Mouse (Mus musculus) forebrain, postnatal 0 days (tissue): ENCODE data around the gene Dennd2a. TPM values are rescaled to one million over a fixed set of nuclear protein-coding genes. Genes with fewer than 3 reads are reported as not detected.

Experiments used
- ATAC-seq: fragments of 200-750 bp; cut with Nextera tagmentation; 2 replicates; pipeline ENCODE4 v1.8.0; 2017; ENCODE audit warnings: mild to moderate bottlenecking, moderate library complexity
- DNase-seq: peaks from one replicate; pipeline ENCODE4 v3.0.0-alpha.2; 2015
- H3K27ac ChIP-seq: fragments of 300-500 bp; sonication (generic); 2 replicates; pipeline ENCODE4 v1.5.1; 2014; ENCODE audit warnings: low read depth, mild to moderate bottlenecking, antibody characterized with exemption, low read length, moderate library complexity, mixed read lengths
- H3K27me3 ChIP-seq: fragments of 300-500 bp; sonication (generic); 2 replicates; pipeline ENCODE4 v1.6.1; 2014; ENCODE audit warnings: mild to moderate bottlenecking, low read length, mixed read lengths; ENCODE audit not compliant: insufficient read depth
- H3K36me3 ChIP-seq: fragments of 300-500 bp; sonication (generic); 2 replicates; pipeline ENCODE4 v1.6.1; 2014; ENCODE audit warnings: mild to moderate bottlenecking, moderate library complexity; ENCODE audit not compliant: insufficient read depth
- H3K4me1 ChIP-seq: fragments of 300-500 bp; sonication (generic); 2 replicates; pipeline ENCODE4 v1.6.1; 2014; ENCODE audit warnings: antibody characterized with exemption; ENCODE audit not compliant: insufficient read depth
- H3K4me2 ChIP-seq: fragments of 300-500 bp; sonication (generic); 2 replicates; pipeline ENCODE4 v1.6.1; 2014; ENCODE audit warnings: low read depth, mild to moderate bottlenecking, moderate library complexity
- H3K4me3 ChIP-seq: fragments of 300-500 bp; sonication (generic); 2 replicates; pipeline ENCODE4 v1.5.1; 2014; ENCODE audit warnings: low read depth, low read length, mixed read lengths
- H3K9ac ChIP-seq: fragments of 300-500 bp; sonication (generic); 2 replicates; pipeline ENCODE4 v1.6.1; 2014; ENCODE audit warnings: mild to moderate bottlenecking
- H3K9me3 ChIP-seq: fragments of 300-500 bp; sonication (generic); 2 replicates; pipeline ENCODE4 v1.6.1; 2016; ENCODE audit warnings: low read length
- CTCF ChIP-seq: sonication (generic); IDR thresholded peaks from 2 replicates; pipeline ENCODE4 v1.5.1; 2016; ENCODE audit warnings: antibody characterized with exemption, control low read depth, low read depth
- WGBS: fragments of 180-500 bp; shearing (Covaris S2); extraction: QIAGEN DNeasy Blood & Tissue Kit; methylation state at CpG from one replicate; pipeline ENCODE4 v1.1.7; 2014; 5-methylcytosine and 5-hydroxymethylcytosine counted together
- polyA plus RNA-seq: library from polyadenylated mRNA; unstranded; fragments of >200 nt; fragmentation: Nextera tagmentation; extraction: Ambion mirVana; gene quantifications from 2 replicates; pipeline ENCODE4 v1.2.1, GENCODE M21; 2015
- total RNA-seq: library from RNA; depleted of rRNA; stranded (reverse); fragments of >200 nt; gene quantifications from 2 replicates; pipeline ENCODE4 v1.2.3, GENCODE M21; 2014

Gene Dennd2a
- total and polyA plus RNA-seq, 2 experiments from 2014 or later, result 8.2 to 13.7 TPM

DNA sequence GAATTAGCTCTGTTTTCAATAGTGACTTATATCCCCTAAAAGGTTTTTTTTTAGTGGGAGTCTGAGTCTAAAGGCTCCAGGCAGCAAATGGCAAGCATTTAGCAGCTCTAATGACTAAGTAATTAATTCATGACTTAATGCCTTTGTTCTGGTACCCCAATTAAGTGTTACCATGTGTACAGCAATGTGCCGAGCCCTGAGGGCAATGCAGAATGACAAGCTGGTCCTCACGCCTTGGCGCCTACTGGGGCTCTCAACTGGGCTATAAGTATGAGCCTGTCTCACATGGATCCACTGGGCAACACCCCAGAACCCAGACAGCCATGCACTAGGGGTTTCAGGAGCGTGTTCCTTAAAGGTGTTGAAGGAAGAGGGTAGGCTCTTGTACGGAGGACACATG, 66.5 kb downstream of the Dennd2a start:
- Histone ChIP-seq H3K4me2 (no peak overlapping the region), H3K4me3 (no peak overlapping the region), H3K36me3 (peaks cover 38% of the 10 kb centered on the region), H3K27me3 (no peaks in the 10 kb centered on the region), H3K4me1 (peaks cover 4% of the 10 kb centered on the region; the same call in 1 of the 2 replicates), H3K9ac (no peak overlapping the region), H3K27ac (peak overlapping the region; percentile 35), H3K9me3 (no peaks in the 10 kb centered on the region)
- ATAC-seq, result peak; percentile 61; the same call in 1 of the 2 replicates
- TF ChIP-seq CTCF, result no peak
- WGBS, result 35% methylated on average over 5 of the region's 5 CpGs
- DNase-seq, result peak; percentile 12

GRCm38 (mm10) chr6:39488292-39488691, 69.4 kb downstream of the Dennd2a start:
- Histone ChIP-seq H3K4me2 (no peak overlapping the region), H3K9ac (no peak overlapping the region), H3K4me3 (no peak overlapping the region), H3K9me3 (no peaks in the 10 kb centered on the region), H3K4me1 (peaks cover 4% of the 10 kb centered on the region; the same call in 1 of the 2 replicates), H3K27me3 (no peaks in the 10 kb centered on the region), H3K27ac (no peak overlapping the region), H3K36me3 (peaks cover 42% of the 10 kb centered on the region)
- WGBS, result 89% methylated on average over 8 of the region's 8 CpGs
- DNase-seq (no peak), ATAC-seq (no peak)
- no peak for TF ChIP-seq CTCF

- H3K27me3 ChIP-seq, result no peaks in the 10 kb centered on the region
- 97% methylated on average over 4 of the region's 4 CpGs for WGBS
Measured at GRCm38 (mm10) chr6:39483656-39484055, 74.0 kb downstream of the Dennd2a start.

DNA sequence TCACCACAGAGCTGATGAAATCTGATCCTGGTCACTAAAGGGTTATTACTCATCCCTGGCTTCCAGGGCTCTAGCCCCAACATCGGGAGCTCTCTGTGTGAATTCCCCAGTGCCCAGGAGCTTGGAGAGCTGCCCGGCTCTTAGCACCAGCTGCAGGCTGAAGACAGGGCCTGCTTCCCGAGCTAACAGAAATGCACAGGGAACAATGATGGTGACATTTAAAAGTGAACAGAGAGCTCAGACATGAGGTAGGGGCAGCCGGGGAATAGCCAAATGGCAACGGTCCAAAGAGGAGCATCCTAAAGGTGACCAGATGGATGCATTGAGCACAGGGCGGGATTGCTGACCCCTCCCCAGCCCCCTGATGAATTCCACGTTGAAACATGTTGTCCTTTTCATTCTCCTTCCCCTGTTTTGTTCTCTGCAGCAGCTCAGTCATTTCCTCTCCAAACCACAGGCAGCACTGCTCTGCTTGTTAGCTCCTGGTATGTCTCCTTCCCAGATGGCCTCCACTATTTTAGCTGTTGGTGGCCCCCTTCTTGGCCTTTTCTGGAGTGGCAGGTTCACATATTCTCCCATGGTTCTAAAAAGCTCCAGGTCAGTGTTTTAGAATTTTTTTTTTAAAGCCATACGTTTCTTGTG, 79.0 kb downstream of the Dennd2a start:
- 0 out of 2 replicates have a peak, but pooled peaks have one; percentile 6 for TF ChIP-seq CTCF
- H3K9ac ChIP-seq, result no peak overlapping the region
- peak; percentile 88 for ATAC-seq
- peak; percentile 70 for DNase-seq
- H3K9me3 ChIP-seq, result no peaks in the 10 kb centered on the region
- 36% methylated on average over 8 of the region's 8 CpGs for WGBS
- H3K4me1 ChIP-seq, result no peaks in the 10 kb centered on the region; the same call in 1 of the 2 replicates
- H3K4me3 ChIP-seq, result no peak overlapping the region
- no peaks in the 10 kb centered on the region for H3K27me3 ChIP-seq
- peak overlapping the region; percentile 71 for H3K27ac ChIP-seq
- no peak overlapping the region for H3K4me2 ChIP-seq
- H3K36me3 ChIP-seq, result peaks cover 37% of the 10 kb centered on the region

More at GRCm38 (mm10) chr6:39483656-39484055, 74.0 kb downstream of the Dennd2a start:
- Histone ChIP-seq H3K4me3 (no peak overlapping the region), H3K9me3 (no peaks in the 10 kb centered on the region), H3K36me3 (peaks cover 49% of the 10 kb centered on the region), H3K4me2 (no peak overlapping the region), H3K4me1 (no peaks in the 10 kb centered on the region; the same call in 1 of the 2 replicates), H3K27ac (no peak overlapping the region), H3K9ac (no peak overlapping the region)
- 0 out of 2 replicates have a peak, but pooled peaks have one; percentile 21 for TF ChIP-seq CTCF
- no peak for ATAC-seq
- DNase-seq, result no peak

DNA sequence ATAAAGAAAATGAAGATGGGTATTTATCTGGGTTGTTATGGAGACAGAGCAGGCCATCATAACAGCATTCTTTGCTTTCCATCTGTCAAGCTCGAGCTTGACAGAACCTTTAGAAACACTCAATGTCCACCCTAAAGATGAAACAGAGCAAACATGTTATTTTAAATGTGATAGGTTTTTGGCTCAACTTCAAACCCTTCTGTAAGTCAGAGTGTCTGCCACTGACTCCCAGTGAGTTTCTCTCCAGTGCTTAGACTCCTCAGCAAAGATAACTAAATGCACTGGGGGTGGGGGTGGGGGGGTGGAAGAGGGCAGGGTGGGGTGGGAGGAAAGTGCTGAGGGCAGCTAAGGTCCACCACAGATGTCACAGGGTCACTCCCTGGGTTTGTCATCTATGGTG, 81.0 kb downstream of the Dennd2a start:
- DNase-seq (no peak), ATAC-seq (no peak)
- H3K9ac ChIP-seq, result no peak overlapping the region
- H3K4me2 ChIP-seq, result no peak overlapping the region
- no peaks in the 10 kb centered on the region; the same call in 1 of the 2 replicates for H3K4me1 ChIP-seq
- no peak overlapping the region for H3K27ac ChIP-seq
- no peak overlapping the region for H3K4me3 ChIP-seq
- no peaks in the 10 kb centered on the region for H3K9me3 ChIP-seq
- peaks cover 18% of the 10 kb centered on the region for H3K36me3 ChIP-seq
- WGBS, result 76% methylated on average over 1 of the region's 1 CpGs
- no peak for TF ChIP-seq CTCF
- no peaks in the 10 kb centered on the region for H3K27me3 ChIP-seq

- WGBS, result 84% methylated on average over 6 of the region's 6 CpGs
- no peak overlapping the region for H3K4me3 ChIP-seq
- no peaks in the 10 kb centered on the region for H3K9me3 ChIP-seq
- H3K9ac ChIP-seq, result no peak overlapping the region
- no peaks in the 10 kb centered on the region; the same call in 1 of the 2 replicates for H3K4me1 ChIP-seq
- TF ChIP-seq CTCF, result no peak
- DNase-seq (no peak), ATAC-seq (peak; percentile 24; the same call in 1 of the 2 replicates)
- H3K36me3 ChIP-seq, result peaks cover 7% of the 10 kb centered on the region
- H3K4me2 ChIP-seq, result no peak overlapping the region
- H3K27ac ChIP-seq, result peak overlapping the region; percentile 21; the same call in 1 of the 2 replicates
- no peaks in the 10 kb centered on the region for H3K27me3 ChIP-seq
Measured at GRCm38 (mm10) chr6:39474424-39474823, 83.2 kb downstream of the Dennd2a start.

- DNase-seq (no peak), ATAC-seq (no peak)
- TF ChIP-seq CTCF, result no peak
- no peaks in the 10 kb centered on the region for H3K27me3 ChIP-seq
- no peak overlapping the region for H3K9ac ChIP-seq
- H3K36me3 ChIP-seq, result peaks cover 20% of the 10 kb centered on the region
- no peak overlapping the region for H3K4me3 ChIP-seq
- H3K4me1 ChIP-seq, result no peaks in the 10 kb centered on the region
- 74% methylated on average over 5 of the region's 5 CpGs for WGBS
- H3K4me2 ChIP-seq, result no peak overlapping the region
- no peaks in the 10 kb centered on the region for H3K9me3 ChIP-seq
- H3K27ac ChIP-seq, result no peak overlapping the region
Measured at GRCm38 (mm10) chr6:39472837-39473236, 84.8 kb downstream of the Dennd2a start.
